Mouse (Mus musculus): Measurements from ENCODE around the gene Ntn5.

The Ntn5 gene

DNA sequence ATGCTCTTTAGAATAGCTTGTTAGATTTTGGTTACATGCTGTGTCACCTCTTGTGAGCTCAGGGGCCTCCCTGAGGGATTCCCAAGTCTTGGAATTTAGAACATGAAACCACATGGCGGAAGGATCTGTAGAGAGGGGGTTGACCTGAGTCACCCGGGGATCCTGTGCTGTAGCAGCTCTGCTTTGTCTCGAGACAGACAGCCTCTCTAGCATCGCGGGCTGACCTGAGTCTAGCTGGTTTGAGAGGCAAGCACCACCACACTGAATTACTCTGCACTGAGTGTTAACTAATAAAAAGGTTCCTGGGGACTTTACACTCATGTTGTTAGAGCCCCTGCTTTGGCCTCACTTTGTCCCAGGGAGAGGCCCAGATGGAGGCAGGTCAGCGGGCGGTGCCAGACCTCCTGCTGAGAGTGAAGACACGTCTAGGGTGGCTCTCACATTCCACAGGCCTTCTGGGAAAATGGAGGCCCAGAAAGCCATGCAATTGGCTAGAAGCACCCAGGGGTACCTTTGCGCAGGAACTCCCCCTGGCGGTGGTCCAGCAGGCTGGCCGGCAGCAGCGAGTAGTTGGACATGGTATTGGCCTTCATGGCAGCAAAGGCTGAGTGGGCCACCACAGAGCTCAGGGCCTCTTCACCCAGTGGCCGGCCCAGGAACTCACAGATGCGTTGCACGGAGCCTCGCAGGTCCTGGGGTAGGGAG lies 47.1 kb downstream of the Ntn5 start:
- DNase-seq = peak; percentile 79 to 82

DNA sequence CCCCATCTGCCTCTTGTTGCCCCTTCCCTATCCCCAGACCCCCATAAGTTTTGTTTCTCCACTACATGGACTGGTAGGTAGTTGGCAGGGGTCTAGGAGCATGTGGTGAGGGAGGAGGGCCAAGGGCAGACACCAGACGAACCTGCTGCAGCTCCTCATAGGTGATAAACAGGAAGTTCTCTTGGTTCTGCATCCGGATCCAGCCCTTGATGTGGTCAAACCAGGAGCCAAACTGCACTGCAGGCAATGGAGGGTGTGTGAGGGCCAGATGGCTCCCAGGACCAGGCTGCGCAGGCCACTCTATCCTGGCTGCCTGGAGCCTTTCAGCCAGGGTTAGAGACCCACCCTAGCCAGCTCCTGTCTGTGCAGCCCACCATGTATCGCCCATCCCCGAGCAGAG lies 49.7 kb downstream of the Ntn5 start:
- DNase-seq = peak in 1 of 2 experiments; percentile 32

DNA sequence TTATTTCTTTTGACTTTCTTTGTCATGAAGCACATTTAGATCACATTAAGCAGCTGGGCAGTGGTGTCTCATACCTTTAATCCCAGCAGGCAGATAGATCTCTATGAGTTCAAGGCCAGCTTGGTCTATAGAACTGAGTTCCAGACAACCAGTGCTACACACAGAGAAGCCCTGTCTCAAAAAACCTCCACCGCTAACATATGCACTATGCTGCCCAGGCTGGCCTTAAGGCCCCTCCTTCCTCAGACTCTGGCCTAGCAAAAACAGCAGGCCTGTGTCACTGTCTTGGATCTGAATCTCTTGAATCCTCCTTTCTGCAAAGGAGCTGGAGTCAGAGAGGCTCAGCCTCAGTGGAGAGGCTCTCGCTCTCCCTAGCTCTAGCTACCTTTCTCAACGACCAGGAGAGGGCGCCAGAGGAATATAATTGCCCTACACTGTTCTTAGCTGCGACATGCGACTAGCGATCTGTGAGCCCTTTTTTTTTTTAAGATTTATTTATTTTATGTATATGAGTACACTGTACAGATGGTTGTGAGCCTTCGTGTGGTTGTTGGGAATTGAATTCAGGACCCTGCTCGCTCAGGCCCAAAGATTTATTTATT lies 55.4 kb downstream of the Ntn5 start:
- peak; percentile 57 to 88 for DNase-seq

DNA sequence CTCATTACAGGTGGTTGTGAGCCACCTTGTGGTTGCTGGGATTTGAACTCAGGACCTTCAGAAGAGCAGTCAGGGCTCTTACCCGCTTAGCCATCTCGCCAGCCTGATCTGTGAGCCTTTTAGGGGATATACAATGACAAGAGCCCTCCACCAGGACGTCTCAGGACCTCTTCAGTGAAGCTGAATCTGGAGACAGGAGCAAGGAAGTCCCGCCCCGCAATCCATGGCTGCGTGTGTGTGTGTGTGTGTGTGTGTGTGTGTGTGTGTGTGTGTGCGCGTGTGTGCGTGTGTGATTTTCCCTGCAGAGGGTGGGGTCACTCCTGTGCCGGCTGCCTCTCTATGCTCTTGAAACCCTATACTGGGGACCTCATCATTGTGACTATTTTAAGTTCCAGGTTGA lies 56.0 kb downstream of the Ntn5 start:
- no peak for DNase-seq

DNA sequence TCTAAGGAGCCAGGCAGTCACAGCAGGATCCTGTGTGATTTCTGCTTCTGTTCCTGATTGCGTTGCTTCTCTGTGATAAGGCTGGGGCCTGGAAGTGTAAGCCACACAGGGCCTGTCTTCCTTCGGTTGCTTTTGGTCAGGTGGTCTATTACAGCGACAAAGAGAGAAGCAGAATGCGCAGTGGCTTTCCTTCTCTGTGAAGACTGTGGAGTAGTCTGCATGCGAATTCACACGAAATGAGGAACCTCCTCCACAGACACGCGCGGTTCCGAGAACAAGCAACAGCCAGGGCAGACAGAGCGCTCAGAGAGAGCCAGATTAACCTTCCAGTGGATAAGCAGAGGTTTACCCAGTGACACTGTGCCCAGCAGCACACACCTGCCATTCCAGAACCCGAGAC lies 57.5 kb downstream of the Ntn5 start:
- DNase-seq = no peak

DNA sequence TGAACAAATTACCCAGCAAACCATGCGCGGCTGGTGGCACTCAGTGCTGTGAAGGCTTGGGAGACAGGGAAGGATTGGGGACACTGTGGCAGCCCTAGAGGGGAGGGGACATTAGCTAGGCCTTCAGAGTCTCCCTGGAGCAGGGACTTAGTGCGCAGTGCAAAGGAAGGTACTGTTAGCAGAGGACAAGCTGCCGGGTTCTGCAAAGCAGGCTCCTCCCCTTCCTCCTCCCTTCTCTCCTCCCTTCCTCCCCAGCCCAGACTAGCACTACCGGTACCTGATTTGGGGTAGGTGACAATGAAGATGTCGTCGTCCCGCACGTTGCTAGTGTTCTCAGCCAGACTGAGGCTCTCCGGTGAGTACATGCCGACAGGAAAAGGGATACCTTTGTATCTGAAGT lies 58.0 kb downstream of the Ntn5 start:
- no peak for DNase-seq

DNA sequence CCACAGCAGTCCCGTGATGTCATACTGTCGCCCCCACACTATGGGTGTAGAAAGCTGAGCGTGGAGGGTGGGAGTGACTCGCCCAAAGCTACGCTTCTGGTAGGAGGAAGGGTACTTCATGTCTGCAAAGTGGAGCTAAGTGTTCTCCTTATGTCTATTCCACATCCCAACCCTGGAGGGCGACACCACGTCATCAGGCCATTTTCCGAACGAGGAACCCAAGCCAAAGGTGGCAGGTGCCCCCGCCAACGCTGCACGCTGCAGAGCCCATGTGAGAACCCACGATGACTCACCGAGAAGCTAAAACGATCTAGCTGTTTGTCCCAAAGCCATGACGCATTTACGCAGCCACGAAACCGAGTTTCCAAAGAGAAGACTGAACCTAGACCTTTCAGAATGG lies 58.5 kb downstream of the Ntn5 start:
- DNase-seq = peak; percentile 43 to 50
